Mouse (Mus musculus) megakaryocyte-erythroid progenitor cell, adult 5-6 weeks (primary cell): Measurements from ENCODE around the gene Aven. TPM values are rescaled to one million over a fixed set of nuclear protein-coding genes. Genes with fewer than 3 reads are reported as not detected.

Experiments
- ATAC-seq: replicated peaks from 2 replicates; pipeline ENCODE4 v1.8.0; 2016; ENCODE audit warnings: mild to moderate bottlenecking, inconsistent platforms; ENCODE audit not compliant: severe bottlenecking, poor library complexity, low FRiP score, low TSS enrichment
- total RNA-seq, 2 experiments: library from RNA; stranded (forward) in 1 of 2; stranded (reverse) in 1 of 2; fragments of 200-1000, 215-1000 nt in 1 of 2; fragments of >200 nt in 1 of 2; fragmentation: Nextera tagmentation in 1 of 2; gene quantifications; 2 replicates each; pipeline ENCODE4 v1.2.3; 2014 to 2017

The Aven gene
- total RNA-seq, 2 experiments from 2014 or later, result 27.4 to 48.4 TPM

GRCm38 (mm10) chr2:112483334-112483651, 9.5 kb upstream of the Aven start:
- no peak for ATAC-seq

- no peak for ATAC-seq
Measured at GRCm38 (mm10) chr2:112484886-112485285, 7.9 kb upstream of the Aven start.

GRCm38 (mm10) chr2:112490483-112491196, 2.1 kb upstream of the Aven start:
- no peak for ATAC-seq

GRCm38 (mm10) chr2:112491629-112492028, 1.1 kb upstream of the Aven start:
- ATAC-seq, result 0 out of 2 replicates have a peak, but pooled peaks have one; percentile 7

- no peak for ATAC-seq
Measured at GRCm38 (mm10) chr2:112492431-112492855, 321 bp upstream of the Aven start.

GRCm38 (mm10) chr2:112493539-112494260, 936 bp downstream of the Aven start:
- peak; percentile 49 for ATAC-seq

GRCm38 (mm10) chr2:112497851-112498250, 5.1 kb downstream of the Aven start:
- no peak for ATAC-seq

- peak; percentile 99 for ATAC-seq
Measured at GRCm38 (mm10) chr2:112501209-112501608, 8.4 kb downstream of the Aven start.

GRCm38 (mm10) chr2:112503978-112504377, 11.2 kb downstream of the Aven start:
- no peak for ATAC-seq

- no peak for ATAC-seq
Measured at GRCm38 (mm10) chr2:112506841-112507435, 14.2 kb downstream of the Aven start.

GRCm38 (mm10) chr2:112507444-112507843, 14.7 kb downstream of the Aven start:
- peak; percentile 65 for ATAC-seq

- peak; percentile 96 for ATAC-seq
Measured at GRCm38 (mm10) chr2:112510140-112510539, 17.4 kb downstream of the Aven start.

GRCm38 (mm10) chr2:112513036-112513435, 20.3 kb downstream of the Aven start:
- ATAC-seq, result peak; percentile 57; the same call in 1 of the 2 replicates

- ATAC-seq, result no peak
Measured at GRCm38 (mm10) chr2:112516728-112517127, 24.0 kb downstream of the Aven start.

- no peak for ATAC-seq
Measured at GRCm38 (mm10) chr2:112517218-112517617, 24.5 kb downstream of the Aven start.

- no peak for ATAC-seq
Measured at GRCm38 (mm10) chr2:112518541-112518940, 25.8 kb downstream of the Aven start.

GRCm38 (mm10) chr2:112520526-112521482, 28.0 kb downstream of the Aven start:
- ATAC-seq, result peak; percentile 84

- ATAC-seq, result no peak
Measured at GRCm38 (mm10) chr2:112526933-112527332, 34.2 kb downstream of the Aven start.

GRCm38 (mm10) chr2:112532812-112533496, 40.2 kb downstream of the Aven start:
- peak; percentile 53; the same call in 1 of the 2 replicates for ATAC-seq
